Mouse (Mus musculus): ENCODE results near the gene St3gal5.

- TF ChIP-seq GATA1 (IDR thresholded peaks at IDR 0.05; ENCODE audit: borderline replicate concordance, low read length) (no peak), FLI1 (IDR thresholded peaks at IDR 0.05; ENCODE audit: low read length) (no peak)
Measured at GRCm38 (mm10) chr6:72098021-72098655, 746 bp downstream of the St3gal5 start.

Data from megakaryocyte, embryonic 14.5 days (primary cell).